Mouse (Mus musculus) natural killer cell, adult 2 months (primary cell): ENCODE measurements around the gene Rpl6.
"Not testable (repeated sequence)": the region's sequence is repeated elsewhere in the genome, so short reads cannot be mapped to it uniquely, and the experiment has no call there.

ENCODE experiments used
- DNase-seq, 2 experiments: peaks; one replicate each; pipeline ENCODE4 v3.0.0; 2022; ENCODE audit warnings: low spot score in 2 of 2

Rpl6 gene

GRCm38 (mm10) chr5:121224856-121225255 is 20.6 kb downstream of the Rpl6 start:
- no peak for DNase-seq

DNA sequence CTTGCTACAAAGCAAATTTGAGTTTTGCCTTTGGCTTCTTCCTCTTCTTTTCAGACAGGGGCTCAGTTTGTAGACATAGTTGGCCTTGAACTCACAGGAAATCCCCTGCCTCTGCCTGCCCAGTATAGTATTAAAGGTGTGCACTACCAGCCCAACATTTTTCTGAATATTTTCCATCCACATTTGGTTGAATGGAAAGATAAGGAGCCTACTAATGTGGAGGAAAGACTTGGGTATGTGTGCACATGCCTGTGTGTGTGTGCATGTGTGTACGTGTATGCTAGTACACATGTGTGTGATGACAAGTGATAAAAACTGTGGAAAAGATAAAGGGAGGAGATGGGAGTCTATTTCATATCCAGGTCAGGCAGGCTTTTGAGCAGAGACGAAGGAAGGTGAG is 21.6 kb downstream of the Rpl6 start:
- no peak for DNase-seq

GRCm38 (mm10) chr5:121226406-121226805 is 22.1 kb downstream of the Rpl6 start:
- DNase-seq: no peak

DNA sequence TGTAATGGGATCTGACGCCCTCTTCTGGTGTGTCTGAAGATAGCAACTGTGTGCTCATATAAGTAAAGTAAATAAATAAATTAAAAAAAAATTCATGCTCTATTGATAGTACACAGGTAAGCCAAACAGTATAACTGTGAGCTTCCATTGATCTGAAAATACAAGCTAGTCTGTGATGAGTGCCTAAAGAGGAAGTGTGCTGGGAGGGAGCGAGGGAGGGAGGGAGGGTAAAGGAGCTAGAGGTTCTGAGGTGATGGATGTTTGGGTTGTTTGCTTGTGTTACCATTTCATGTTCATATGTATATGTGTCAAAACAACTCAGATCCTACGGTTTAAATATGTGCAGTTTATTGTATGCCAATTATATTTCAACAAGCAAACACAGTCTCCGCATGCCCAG is 22.6 kb downstream of the Rpl6 start:
- no peak for DNase-seq

DNA sequence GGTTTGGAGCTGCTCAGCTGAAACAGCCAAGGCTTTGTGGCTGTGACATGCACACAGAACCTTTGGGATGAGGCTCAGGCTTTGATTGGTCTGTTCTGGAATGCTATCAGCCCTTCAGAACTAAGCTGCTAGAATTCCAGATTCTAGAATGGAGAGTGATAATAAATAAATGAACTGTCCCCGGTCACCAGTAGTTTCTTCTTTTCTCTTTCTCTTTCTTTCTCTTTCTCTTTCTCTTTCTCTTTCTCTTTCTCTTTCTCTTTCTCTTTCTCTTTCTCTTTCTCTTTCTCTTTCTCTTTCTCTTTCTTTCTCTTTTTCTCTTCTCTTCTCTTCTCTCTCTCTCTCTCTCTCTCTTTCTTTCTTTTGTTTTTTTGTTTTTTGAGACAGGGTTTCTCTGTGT is 23.0 kb downstream of the Rpl6 start:
- DNase-seq: not testable (repeated sequence)

DNA sequence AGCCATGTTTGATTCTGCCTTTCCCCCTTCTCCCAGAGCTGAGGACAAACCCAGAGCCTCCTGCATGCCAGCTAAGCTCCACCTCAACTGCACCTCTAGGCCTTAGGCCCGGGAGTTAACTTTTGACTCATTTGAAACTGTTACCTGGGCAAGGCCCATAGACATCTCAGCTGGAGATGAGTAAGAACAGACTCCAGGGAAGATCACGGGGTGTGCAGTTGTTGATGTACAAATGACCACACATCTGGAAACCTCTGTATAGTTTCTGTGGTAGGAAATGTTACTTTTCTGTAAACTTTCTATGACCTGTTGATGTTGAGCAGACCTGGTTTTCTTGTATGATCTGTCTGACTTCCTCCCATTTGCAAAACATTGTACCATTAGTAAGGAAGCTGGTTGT is 24.9 kb downstream of the Rpl6 start:
- DNase-seq: no peak

DNA sequence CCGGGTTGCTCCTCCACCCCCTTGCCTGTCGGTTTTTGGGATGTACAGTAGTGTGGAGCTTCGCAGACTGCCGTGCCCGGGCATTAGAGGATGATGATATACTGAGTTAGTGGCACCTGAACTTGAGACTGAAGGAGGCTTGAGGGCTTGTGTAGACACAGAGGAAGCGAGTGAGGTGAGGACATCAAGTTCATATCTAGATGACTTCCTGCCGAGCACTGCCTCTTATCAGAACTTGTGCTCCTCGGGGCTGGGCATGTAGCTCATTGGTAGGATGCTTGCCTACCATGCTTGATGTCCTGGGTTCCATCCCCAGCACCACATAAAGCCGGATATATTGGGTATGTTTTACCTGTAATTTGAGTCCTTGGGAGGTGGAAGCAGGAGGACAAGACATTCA is 26.5 kb downstream of the Rpl6 start:
- DNase-seq: no peak

- DNase-seq: no peak
Measured at GRCm38 (mm10) chr5:121232789-121233188, 28.5 kb downstream of the Rpl6 start.

DNA sequence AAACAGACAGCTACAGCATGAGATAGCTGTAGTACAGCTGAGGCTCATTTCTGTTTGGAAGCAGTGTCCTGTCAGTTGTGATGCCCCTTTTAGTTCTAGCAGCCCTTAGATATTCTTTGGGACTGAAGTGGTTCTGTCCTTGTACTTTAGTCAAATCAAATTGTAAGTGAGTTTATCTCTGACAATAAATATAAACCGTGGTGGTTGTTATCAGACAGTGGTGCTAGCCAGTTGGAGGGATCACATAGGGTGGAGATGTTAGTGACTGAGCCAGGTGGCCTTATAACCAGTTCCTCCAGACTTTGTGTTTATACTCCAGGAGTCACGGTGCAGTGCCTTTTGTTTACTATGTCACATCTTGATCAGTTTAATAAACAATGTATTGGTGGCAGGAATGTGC is 29.4 kb downstream of the Rpl6 start:
- no peak for DNase-seq

DNA sequence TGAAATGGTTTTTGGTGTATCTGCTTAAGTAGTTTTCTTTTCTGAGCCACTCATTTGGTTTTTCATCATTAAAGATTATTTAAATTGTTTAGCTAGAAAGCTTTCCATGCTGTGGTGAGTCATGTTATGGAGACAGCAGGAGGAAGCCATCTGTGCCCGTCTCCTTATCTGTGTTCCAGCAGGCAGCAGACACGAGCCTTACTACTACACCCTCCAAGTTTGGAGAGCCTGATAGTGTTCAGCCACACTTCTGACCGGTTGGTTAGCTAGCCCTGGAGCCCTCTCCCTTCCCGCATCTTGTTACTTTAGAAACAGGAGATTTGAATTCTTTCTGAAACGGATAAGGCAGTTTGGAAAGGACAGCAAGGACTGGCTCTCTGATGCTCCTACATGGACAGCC is 31.9 kb downstream of the Rpl6 start:
- DNase-seq: no peak

GRCm38 (mm10) chr5:121238208-121238607 is 33.9 kb downstream of the Rpl6 start:
- no peak for DNase-seq

- no peak for DNase-seq
Measured at GRCm38 (mm10) chr5:121239846-121240245, 35.6 kb downstream of the Rpl6 start.

DNA sequence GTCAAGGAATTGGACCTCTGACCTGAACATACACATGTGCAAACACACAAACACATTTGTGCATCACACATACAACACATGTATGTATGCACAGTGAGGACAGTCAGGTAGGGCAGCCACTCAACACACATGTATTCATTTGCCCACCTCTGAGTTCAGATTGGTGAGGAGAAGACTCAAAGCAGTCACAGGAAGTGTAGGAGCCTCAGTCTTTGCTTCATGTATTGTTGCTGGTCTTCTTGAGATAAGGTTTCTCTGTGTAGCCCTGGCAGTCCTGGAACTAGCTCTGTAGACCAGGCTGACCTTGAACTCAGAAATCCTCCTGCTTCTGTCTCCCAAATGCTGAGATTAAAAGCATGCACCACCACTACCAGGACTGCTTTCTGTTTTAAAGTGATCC is 36.9 kb downstream of the Rpl6 start:
- no peak for DNase-seq

- no peak for DNase-seq
Measured at GRCm38 (mm10) chr5:121242261-121242660, 38.0 kb downstream of the Rpl6 start.

DNA sequence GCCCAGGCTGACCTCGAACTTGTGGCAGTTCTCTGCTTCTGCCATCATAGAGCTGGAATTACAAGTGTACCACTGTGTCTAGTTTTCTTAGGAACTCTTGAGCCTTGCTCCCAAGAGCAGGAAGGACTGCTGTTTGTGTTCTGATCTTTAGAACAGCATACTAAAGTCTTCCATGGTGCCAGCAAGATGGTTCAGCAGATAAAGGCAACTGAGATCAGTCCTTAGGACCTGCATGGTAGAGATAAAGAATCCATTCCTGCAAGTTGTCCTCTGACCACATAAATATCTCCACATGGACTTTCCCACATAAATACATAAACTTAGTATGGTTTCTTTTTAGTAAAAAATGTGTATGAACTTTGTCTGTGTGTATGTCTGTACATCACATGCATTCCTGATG is 38.4 kb downstream of the Rpl6 start:
- no peak for DNase-seq

DNA sequence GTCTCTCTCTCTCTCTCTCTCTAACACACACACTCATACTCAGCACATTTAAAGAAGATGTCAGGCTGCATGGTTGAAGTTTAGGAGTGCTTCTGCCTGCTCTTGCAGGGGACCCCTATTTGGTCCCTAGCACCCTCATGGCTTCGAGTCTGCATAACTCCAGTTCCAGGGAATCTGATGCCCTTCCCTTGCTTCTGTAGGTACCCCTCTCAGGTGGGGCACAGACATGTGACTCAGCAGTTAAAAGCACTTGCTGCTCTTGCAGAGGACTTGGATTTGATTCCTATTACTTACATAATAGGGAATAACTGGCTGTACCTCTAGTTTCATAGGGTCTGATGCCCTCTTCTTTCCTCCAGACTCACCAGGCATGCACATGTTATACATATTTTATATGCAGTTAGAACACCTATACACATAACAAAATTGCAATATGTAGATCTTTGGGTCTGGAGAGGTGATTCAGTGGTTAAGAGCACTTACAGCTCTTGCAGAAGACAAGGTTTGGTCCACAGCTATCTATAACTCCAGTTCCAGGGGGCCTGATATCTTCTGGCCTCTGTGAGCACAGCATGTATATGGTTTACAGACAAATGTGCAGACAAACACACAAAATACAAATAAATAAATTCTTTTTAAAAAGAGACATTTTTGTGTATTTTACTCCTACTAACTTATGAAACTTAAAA is 39.5 kb downstream of the Rpl6 start:
- no peak for DNase-seq

DNA sequence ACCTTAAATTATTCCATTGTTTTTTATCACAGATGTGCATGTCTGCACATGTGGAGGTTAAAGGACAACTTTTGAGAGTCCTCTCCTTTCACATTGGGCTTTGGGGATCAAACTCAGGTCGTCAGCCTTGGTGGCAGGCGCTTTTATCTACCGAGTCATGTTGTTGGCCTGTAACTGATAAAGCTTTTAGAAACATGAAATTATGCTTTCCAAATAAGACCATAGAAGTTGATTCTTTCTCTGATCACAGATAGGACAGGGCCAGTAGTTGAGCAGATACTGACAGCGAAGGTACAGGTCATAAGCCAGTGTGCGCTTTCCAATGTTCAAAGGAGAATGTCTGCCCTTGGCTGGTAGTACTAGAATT is 40.1 kb downstream of the Rpl6 start:
- DNase-seq: no peak

- no peak for DNase-seq
Measured at GRCm38 (mm10) chr5:121245201-121245600, 40.9 kb downstream of the Rpl6 start.

GRCm38 (mm10) chr5:121248766-121249394 is 44.6 kb downstream of the Rpl6 start:
- no peak for DNase-seq

- no peak for DNase-seq
Measured at GRCm38 (mm10) chr5:121249693-121250092, 45.4 kb downstream of the Rpl6 start.

DNA sequence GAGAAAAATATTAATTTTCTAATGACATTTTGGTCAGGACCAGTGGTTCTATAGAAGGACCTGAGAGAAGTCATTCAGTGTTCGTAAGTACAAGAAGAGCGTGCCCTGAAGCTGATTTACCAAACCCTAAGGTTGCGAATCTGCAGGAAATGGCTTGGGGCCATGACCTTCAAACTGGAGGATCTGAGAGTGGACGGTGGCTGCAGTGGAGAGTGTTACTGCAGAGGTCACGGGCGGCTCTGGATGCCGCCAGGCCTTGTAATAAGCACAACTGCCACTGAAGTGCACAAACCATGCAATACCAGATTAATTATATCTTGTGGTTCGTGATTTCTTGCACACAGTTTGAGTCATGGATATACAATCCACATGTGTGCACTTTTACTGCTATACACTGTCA is 47.5 kb downstream of the Rpl6 start:
- no peak for DNase-seq

- no peak for DNase-seq
Measured at GRCm38 (mm10) chr5:121253816-121254497, 49.7 kb downstream of the Rpl6 start.

- DNase-seq: no peak
Measured at GRCm38 (mm10) chr5:121254977-121255376, 50.7 kb downstream of the Rpl6 start.
